Mouse (Mus musculus): ENCODE measurements at regions not wholly inside any gene's neighbourhood (a gene's known extent, or its start where the extent isn't known, plus 50 kb on each side); places are given as distances from the start of the nearest gene placed in this dataset.

DNA sequence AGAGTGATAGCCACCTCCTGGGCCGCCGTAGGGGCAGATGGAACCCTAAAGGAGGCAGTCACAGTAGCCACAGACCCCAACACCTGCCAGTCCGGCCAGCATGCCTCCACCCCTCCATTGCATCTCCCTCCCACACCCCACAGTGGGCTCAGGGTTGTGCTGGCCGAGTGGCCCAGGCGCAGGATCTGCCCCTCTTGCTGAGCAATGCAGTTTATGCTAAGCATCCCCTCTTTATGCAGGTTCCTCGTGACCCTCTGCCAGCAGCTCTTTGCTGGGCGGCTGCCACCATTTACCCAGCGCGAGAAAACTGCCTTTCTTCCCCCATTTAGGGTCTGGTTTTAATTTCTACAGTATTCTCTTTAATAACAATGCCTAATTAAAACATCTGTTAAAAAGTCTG, 73.4 kb upstream of the Mafb start:
- TF ChIP-seq GATA1 (IDR thresholded peaks at IDR 0.05; ENCODE audit: borderline replicate concordance, low read length): no peak
- no peak for TF ChIP-seq FLI1 (IDR thresholded peaks at IDR 0.05; ENCODE audit: low read length)
